Mouse (Mus musculus) ES-CJ7 (cell line): Measurements from ENCODE around the gene Hoxc4.

Experiments used
- DNase-seq: peaks from one replicate; pipeline ENCODE4 v3.0.0; 2011; ENCODE audit warnings: low read depth, low spot score

Hoxc4 gene

GRCm38 (mm10) chr15:102990461-102991397 is 28.0 kb upstream of the Hoxc4 start, which contains the start of gene Hoxc8:
Gene Hoxc8 (plus strand): TSS chr15:102990607.
- DNase-seq, result no peak

- DNase-seq, result no peak
Measured at GRCm38 (mm10) chr15:102991782-102992181, 27.0 kb upstream of the Hoxc4 start.

- DNase-seq, result no peak
Measured at GRCm38 (mm10) chr15:102992206-102992605, 26.5 kb upstream of the Hoxc4 start.

- DNase-seq, result no peak
Measured at GRCm38 (mm10) chr15:102992863-102993262, 25.9 kb upstream of the Hoxc4 start.

GRCm38 (mm10) chr15:102996548-102996947 is 22.2 kb upstream of the Hoxc4 start:
- no peak for DNase-seq

GRCm38 (mm10) chr15:102997431-102997830 is 21.3 kb upstream of the Hoxc4 start:
- no peak for DNase-seq

- no peak for DNase-seq
Measured at GRCm38 (mm10) chr15:102997939-102998355, 20.8 kb upstream of the Hoxc4 start, which contains the start of gene Hoxc6. Gene Hoxc6 (plus strand): TSS chr15:102998257.

GRCm38 (mm10) chr15:102998608-102999182 is 20.0 kb upstream of the Hoxc4 start:
- DNase-seq, result no peak

GRCm38 (mm10) chr15:102999183-102999831 is 19.4 kb upstream of the Hoxc4 start:
- peak; percentile 76 for DNase-seq

GRCm38 (mm10) chr15:102999955-103000354 is 18.8 kb upstream of the Hoxc4 start:
- DNase-seq, result no peak

- DNase-seq, result no peak
Measured at GRCm38 (mm10) chr15:103000501-103000901, 18.2 kb upstream of the Hoxc4 start.

- no peak for DNase-seq
Measured at GRCm38 (mm10) chr15:103001370-103001769, 17.4 kb upstream of the Hoxc4 start.

- DNase-seq, result no peak
Measured at GRCm38 (mm10) chr15:103002156-103002555, 16.6 kb upstream of the Hoxc4 start.

- no peak for DNase-seq
Measured at GRCm38 (mm10) chr15:103002821-103003448, 15.8 kb upstream of the Hoxc4 start.

- peak; percentile 60 for DNase-seq
Measured at GRCm38 (mm10) chr15:103005308-103005707, 13.4 kb upstream of the Hoxc4 start.

- no peak for DNase-seq
Measured at GRCm38 (mm10) chr15:103005797-103006196, 12.9 kb upstream of the Hoxc4 start.

GRCm38 (mm10) chr15:103006326-103006725 is 12.4 kb upstream of the Hoxc4 start:
- no peak for DNase-seq

- no peak for DNase-seq
Measured at GRCm38 (mm10) chr15:103009265-103010111, 9.2 kb upstream of the Hoxc4 start.

- DNase-seq, result peak; percentile 43
Measured at GRCm38 (mm10) chr15:103010112-103010846, 8.5 kb upstream of the Hoxc4 start.
